Mouse (Mus musculus) hematopoietic multipotent progenitor cell, adult 10-12 weeks (in vitro differentiated cells): ENCODE data around the gene 4930595M18Rik. TPM values are rescaled to one million over a fixed set of nuclear protein-coding genes. Genes with fewer than 3 reads are reported as not detected.

Experiments used
- polyA plus RNA-seq: library from polyadenylated mRNA; stranded (reverse); fragments of >175 nt; gene quantifications from 2 replicates; pipeline ENCODE4 v1.2.3, GENCODE M21; 2012; ENCODE audit warnings: low replicate concordance

The 4930595M18Rik gene
- polyA plus RNA-seq = not detected in 2 replicates

GRCm38 (mm10) chrX:81458021-81458420, at the start of gene 4930595M18Rik:
Gene 4930595M18Rik, minus strand, starts transcription at chrX:81458121.

